Mouse (Mus musculus) layer of hippocampus, adult 2 months (tissue): ENCODE measurements at regions not wholly inside any gene's neighbourhood (a gene's known extent, or its start where the extent isn't known, plus 50 kb on each side); places are given as distances from the start of the nearest gene placed in this dataset.

Source experiments
- DNase-seq, 2 experiments: peaks; one replicate each; pipeline ENCODE4 v3.0.0; 2022; ENCODE audit warnings: low spot score in 2 of 2
- H3K27ac ChIP-seq: fragments of 200-600 bp; 2 replicates; pipeline ENCODE4 v1.8.1; 2022
- H3K4me3 ChIP-seq: fragments of 200-600 bp; 2 replicates; pipeline ENCODE4 v1.8.1; 2022; ENCODE audit warnings: mild to moderate bottlenecking
- CTCF ChIP-seq: fragments of 200-600 bp; conservative IDR thresholded peaks from 2 replicates; pipeline ENCODE4 v1.8.1; 2022; ENCODE audit warnings: antibody characterized with exemption, mild to moderate bottlenecking, moderate library complexity

GRCm38 (mm10) chr17:89802148-89802547, 108.1 kb downstream of the Gm10184 start:
- no peak overlapping the region for H3K4me3 ChIP-seq
- TF ChIP-seq CTCF, result no peak
- no peak for DNase-seq
- H3K27ac ChIP-seq, result no peak overlapping the region

GRCm38 (mm10) chr17:89777570-89777969, 132.7 kb downstream of the Gm10184 start:
- TF ChIP-seq CTCF, result no peak
- no peak for DNase-seq
- Histone ChIP-seq H3K27ac (no peak overlapping the region), H3K4me3 (no peak overlapping the region)

GRCm38 (mm10) chr17:89766229-89766875, 143.9 kb downstream of the Gm10184 start:
- Histone ChIP-seq H3K4me3 (no peak overlapping the region), H3K27ac (no peak overlapping the region)
- no peak for TF ChIP-seq CTCF
- no peak for DNase-seq

- TF ChIP-seq CTCF, result peak; percentile 77
- DNase-seq, result no peak
- H3K27ac ChIP-seq, result no peak overlapping the region
- no peak overlapping the region for H3K4me3 ChIP-seq
These were observed 172.8 kb downstream of the Gm10184 start for GRCm38 (mm10) chr17:89737418-89737817.

GRCm38 (mm10) chr17:89725534-89725933, 184.7 kb downstream of the Gm10184 start:
- Histone ChIP-seq H3K27ac (no peak overlapping the region), H3K4me3 (no peak overlapping the region)
- no peak for DNase-seq
- TF ChIP-seq CTCF, result peak; percentile 62

GRCm38 (mm10) chr17:89681798-89682197, 228.5 kb downstream of the Gm10184 start:
- H3K27ac ChIP-seq, result no peak overlapping the region
- no peak for TF ChIP-seq CTCF
- no peak for DNase-seq
- no peak overlapping the region for H3K4me3 ChIP-seq

- H3K27ac ChIP-seq, result no peak overlapping the region
- DNase-seq, result no peak
- TF ChIP-seq CTCF, result no peak
- H3K4me3 ChIP-seq, result no peak overlapping the region
These were observed 251.9 kb downstream of the Gm10184 start for GRCm38 (mm10) chr17:89658326-89658725.

GRCm38 (mm10) chr17:89656211-89656610, 254.0 kb downstream of the Gm10184 start:
- no peak for TF ChIP-seq CTCF
- no peak for DNase-seq
- no peak overlapping the region for H3K27ac ChIP-seq
- no peak overlapping the region for H3K4me3 ChIP-seq

- H3K27ac ChIP-seq, result peak overlapping the region; percentile 40
- peak; percentile 89 for TF ChIP-seq CTCF
- no peak overlapping the region for H3K4me3 ChIP-seq
- DNase-seq, result peak; percentile 81 to 84
These were observed 256.0 kb downstream of the Gm10184 start for GRCm38 (mm10) chr17:89654089-89654813.

GRCm38 (mm10) chr17:89646000-89646399, 264.2 kb downstream of the Gm10184 start:
- no peak for DNase-seq
- H3K4me3 ChIP-seq, result no peak overlapping the region
- no peak overlapping the region for H3K27ac ChIP-seq
- no peak for TF ChIP-seq CTCF
